Mouse (Mus musculus): ENCODE measurements around the gene Traip.

DNA sequence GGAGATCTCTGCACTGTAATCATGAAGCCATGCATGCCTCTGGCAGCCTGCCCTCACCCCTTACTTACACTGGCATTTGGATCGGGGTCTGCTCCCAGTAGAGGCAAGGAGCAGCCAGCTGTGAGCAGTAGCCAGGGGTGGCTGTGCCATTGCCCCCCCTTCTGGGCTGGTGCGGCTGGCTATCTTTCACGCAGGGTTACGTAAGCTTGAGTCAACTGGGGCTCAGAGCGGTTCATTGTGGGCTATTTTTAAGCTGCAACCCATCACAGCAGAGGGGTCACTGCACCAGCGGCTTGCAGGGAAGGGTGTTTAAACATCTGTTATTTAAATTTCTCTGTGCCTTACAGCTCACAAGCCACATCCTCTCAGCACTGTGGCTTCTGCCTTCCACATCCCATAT is 26.0 kb upstream of the Traip start:
- TF ChIP-seq CTCF (IDR thresholded peaks at IDR 0.05) (no peak), EP300 (IDR thresholded peaks at IDR 0.05) (no peak)
